ENCODE assay signal across 20 mouse cellular contexts in the genomic region with DNA sequence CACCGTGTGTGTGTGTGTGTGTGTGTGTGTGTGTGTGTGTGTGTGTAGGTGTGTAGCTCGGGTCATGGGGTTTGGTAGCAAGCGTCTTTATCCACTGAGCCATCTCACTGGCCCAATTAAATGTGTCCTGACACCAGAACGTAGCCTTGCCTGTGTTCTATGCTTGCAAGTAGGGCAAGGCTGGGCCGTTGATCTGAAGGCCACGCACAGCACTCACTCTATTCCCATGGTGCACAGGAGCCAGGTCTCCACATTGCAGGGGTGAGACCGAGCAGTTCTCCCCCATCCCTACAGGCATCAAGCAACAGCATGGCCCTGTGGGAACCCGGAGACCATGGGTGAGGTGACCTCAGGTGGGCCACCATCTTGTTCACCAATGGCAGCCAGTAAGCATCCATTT.
DNase-seq lines count a peak whose midpoint lies in the region; ATAC-seq and TF ChIP-seq lines count a peak whose summit lies in the region.
"Had no signal": no experiment of that assay in that cellular context is flagged by ENCODE, and none has a peak within 500 bp of the region (broad histone marks: within the 10 kb centered on the region; RNA-seq: fewer than 3 reads in every experiment).

No protein-coding gene starts in this region.

- DNase-seq in adrenal gland, adult 2 months, result peak; percentile 68
- DNase-seq in adrenal gland, postnatal 4 days (ENCODE audit: low spot score in 2 of 2), result no peak
- DNase-seq in hindbrain, embryonic 11.5 days (ENCODE audit: low spot score), result no peak
- DNase-seq in hindbrain, postnatal 0 days (ENCODE audit: low spot score), result no peak
- no peak for DNase-seq in neural tube, embryonic 10.5 days (ENCODE audit: extremely low spot score, low spot score)
- no peak for DNase-seq in frontal cortex, postnatal 36 days (ENCODE audit: low spot score in 2 of 2)
- DNase-seq in spleen, postnatal 4 days (ENCODE audit: low spot score in 2 of 2), result no peak
- DNase-seq: cerebellum, adult 9-11 months; spleen, adult 18-20 months; thymus, postnatal 36 days had no signal

- no peak for ATAC-seq in hindbrain, embryonic 11.5 days (ENCODE audit: low FRiP score)
- no peak for ATAC-seq in hindbrain, postnatal 0 days
- ATAC-seq in neural tube, embryonic 12.5 days (ENCODE audit: low FRiP score, low read depth), result no peak
- ATAC-seq: CD4-positive, CD25-positive, alpha-beta regulatory T cell, adult 4 months; intestine, embryonic 16.5 days; Patski had no signal

- 69% methylated on average over 8 of the region's 8 CpGs for WGBS in hindbrain, embryonic 11.5 days
- WGBS in hindbrain, postnatal 0 days, result 86% methylated on average over 8 of the region's 8 CpGs
- 74% methylated on average over 8 of the region's 8 CpGs for WGBS in neural tube, embryonic 12.5 days

- H3K4me2 ChIP-seq in hindbrain, embryonic 11.5 days (replicated peaks; ENCODE audit: low read depth, low read length), result no peak overlapping the region
- no peak overlapping the region for H3K4me2 ChIP-seq in hindbrain, postnatal 0 days (ENCODE audit: low read depth, low read length)
- no peak overlapping the region for H3K4me2 ChIP-seq in neural tube, embryonic 12.5 days (replicated peaks)
- H3K4me2 ChIP-seq: embryonic facial prominence, embryonic 13.5 days; heart, embryonic 15.5 days; limb, embryonic 15.5 days; liver, embryonic 15.5 days had no signal

- H3K9me3 ChIP-seq in hindbrain, embryonic 11.5 days (ENCODE audit: control insufficient read depth, low read length), result no peaks in the 10 kb centered on the region
- no peaks in the 10 kb centered on the region for H3K9me3 ChIP-seq in hindbrain, postnatal 0 days (ENCODE audit: low read length)
- H3K9me3 ChIP-seq in neural tube, embryonic 12.5 days, result no peaks in the 10 kb centered on the region
- H3K9me3 ChIP-seq: embryonic facial prominence, embryonic 13.5 days; heart, embryonic 15.5 days; limb, embryonic 15.5 days; liver, embryonic 15.5 days had no signal

- H3K27ac ChIP-seq in hindbrain, embryonic 11.5 days (ENCODE audit: low read depth, low read length), result peak overlapping the region; percentile 83
- no peak overlapping the region for H3K27ac ChIP-seq in hindbrain, postnatal 0 days
- H3K27ac ChIP-seq in neural tube, embryonic 12.5 days, result 0 out of 2 replicates have a peak overlapping the region, but pooled peaks have one; percentile 72
- H3K27ac ChIP-seq: heart, adult 2 months; limb, embryonic 15.5 days; liver, embryonic 15.5 days; macrophage had no signal

- H3K4me1 ChIP-seq in hindbrain, embryonic 11.5 days (replicated peaks; ENCODE audit: control insufficient read depth, insufficient read depth, low read length), result peaks cover 58% of the 10 kb centered on the region
- H3K4me1 ChIP-seq in hindbrain, postnatal 0 days (ENCODE audit: insufficient read depth, low read length), result peaks cover 46% of the 10 kb centered on the region
- peaks cover 98% of the 10 kb centered on the region for H3K4me1 ChIP-seq in neural tube, embryonic 12.5 days

- no peak overlapping the region for H3K9ac ChIP-seq in hindbrain, embryonic 11.5 days (ENCODE audit: low read depth, low read length)
- H3K9ac ChIP-seq in hindbrain, postnatal 0 days (replicated peaks; ENCODE audit: low read length), result no peak overlapping the region
- no peak overlapping the region for H3K9ac ChIP-seq in neural tube, embryonic 12.5 days
- H3K9ac ChIP-seq: embryonic facial prominence, embryonic 13.5 days; limb, embryonic 15.5 days; liver, embryonic 15.5 days had no signal

- H3K27me3 ChIP-seq in hindbrain, embryonic 11.5 days (ENCODE audit: control insufficient read depth, insufficient read depth, low read length), result 0 out of 2 replicates have a peak, but pooled peaks cover 2% of the 10 kb centered on the region
- H3K27me3 ChIP-seq in hindbrain, postnatal 0 days (ENCODE audit: insufficient read depth, low read length), result no peaks in the 10 kb centered on the region
- H3K27me3 ChIP-seq in neural tube, embryonic 12.5 days (replicated peaks), result no peaks in the 10 kb centered on the region
- H3K27me3 ChIP-seq: embryonic facial prominence, embryonic 13.5 days; heart, embryonic 15.5 days; limb, embryonic 15.5 days; Patski had no signal

- H3K36me3 ChIP-seq in hindbrain, embryonic 11.5 days (ENCODE audit: control insufficient read depth, insufficient read depth, low read length), result no peaks in the 10 kb centered on the region
- no peaks in the 10 kb centered on the region for H3K36me3 ChIP-seq in hindbrain, postnatal 0 days (ENCODE audit: insufficient read depth, low read length)
- no peaks in the 10 kb centered on the region for H3K36me3 ChIP-seq in neural tube, embryonic 12.5 days
- H3K36me3 ChIP-seq: embryonic facial prominence, embryonic 13.5 days; heart, embryonic 15.5 days; limb, embryonic 15.5 days; liver, embryonic 15.5 days had no signal

- TF ChIP-seq CTCF in hindbrain, postnatal 0 days (IDR thresholded peaks at IDR 0.05; ENCODE audit: low read depth), result no peak

- no peak overlapping the region for H3K4me3 ChIP-seq in hindbrain, embryonic 11.5 days (ENCODE audit: low read depth, low read length)
- H3K4me3 ChIP-seq in hindbrain, postnatal 0 days (ENCODE audit: low read length), result no peak overlapping the region
- H3K4me3 ChIP-seq in neural tube, embryonic 12.5 days, result no peak overlapping the region
- H3K4me3 ChIP-seq: embryonic facial prominence, embryonic 13.5 days; heart, adult 2 months; heart, embryonic 15.5 days; limb, embryonic 15.5 days; liver, embryonic 15.5 days had no signal
